Mouse (Mus musculus) cerebellum, adult 2 months (tissue): Measurements from ENCODE around the gene Rapgef5.

ENCODE experiments used
- CTCF ChIP-seq: fragments of 200-500 bp; IDR thresholded peaks from 2 replicates; pipeline ENCODE4 v1.5.1; 2011; ENCODE audit warnings: low read depth, mild to moderate bottlenecking, control low read depth, low read length, moderate library complexity, borderline replicate concordance; ENCODE audit not compliant: insufficient read depth
- POLR2A ChIP-seq: fragments of 200-500 bp; IDR thresholded peaks from 2 replicates; pipeline ENCODE4 v1.6.1; 2011; ENCODE audit warnings: low read length, control low read depth, borderline replicate concordance; ENCODE audit not compliant: insufficient read depth

DNA sequence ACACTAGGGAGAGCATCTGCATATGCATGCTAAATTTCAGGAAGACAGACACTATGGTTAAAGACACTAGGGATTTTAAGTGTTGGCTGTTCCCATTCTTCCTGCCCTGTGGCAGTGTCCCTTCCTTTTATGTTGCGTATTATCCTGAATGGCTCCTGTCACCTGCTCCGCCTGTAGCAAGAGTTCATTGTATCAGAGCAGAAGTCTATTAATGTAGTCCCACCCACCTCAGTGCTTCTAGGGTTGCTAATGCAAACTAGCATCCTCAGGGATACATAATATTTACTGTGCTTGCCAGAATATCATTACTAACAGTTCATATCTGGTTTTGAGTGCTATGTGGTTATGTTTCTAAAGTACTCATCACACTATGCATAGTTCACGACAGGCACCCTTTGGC lies 96.4 kb downstream of the Rapgef5 start:
- TF ChIP-seq POLR2A (no peak), CTCF (no peak)
